Mouse (Mus musculus): ENCODE data around the gene Olfr299. TPM values are rescaled to one million over a fixed set of nuclear protein-coding genes. Genes with fewer than 3 reads are reported as not detected.

The Olfr299 gene
- not detected in 2 replicates for polyA plus RNA-seq (2015; fragmentation: Nextera tagmentation; extraction: Ambion mirVana)

- Histone ChIP-seq H3K9ac (no peak within 1 kb of the TSS), H3K4me2 (no peak within 1 kb of the TSS), H3K4me3 (no peak within 1 kb of the TSS), H3K4me1 (replicated peaks) (no peaks in the 10 kb centered on the region), H3K27ac (replicated peaks) (no peak within 1 kb of the TSS), H3K27me3 (no peaks in the 10 kb centered on the region), H3K36me3 (no peaks in the 10 kb centered on the region), H3K9me3 (no peaks in the 10 kb centered on the region)
- ATAC-seq (ENCODE audit: low read depth): no peak
- WGBS: 81% methylated on average over 1 of the region's 1 CpGs
Measured at GRCm38 (mm10) chr7:86459621-86460020, at the start of gene Olfr299. Gene Olfr299 (plus strand): TSS chr7:86459921.

DNA sequence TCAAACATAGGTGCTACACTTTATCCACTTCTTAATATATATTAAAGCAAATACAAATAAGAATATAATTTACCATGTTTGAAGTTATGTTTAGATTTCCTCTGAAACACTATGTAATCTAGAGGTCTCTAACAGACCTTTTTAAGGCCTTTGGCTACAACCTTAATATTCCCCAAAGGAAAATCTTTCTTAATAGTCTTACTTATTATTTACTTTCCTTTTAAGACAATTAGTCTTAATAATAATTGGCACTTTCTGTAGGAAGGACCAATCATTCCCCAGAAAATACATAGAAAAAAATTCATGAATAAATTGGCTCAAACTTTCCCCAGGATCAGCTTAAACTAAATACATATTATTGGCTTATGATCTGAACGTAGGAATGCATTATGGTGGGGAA, 32.7 kb downstream of the Olfr299 start, which contains the start of gene Olfr298:
Olfr298 (minus strand) TSS at position 101 of the 400 bp plus-strand sequence.
- Histone ChIP-seq H3K9me3 (no peaks in the 10 kb centered on the region), H3K4me3 (no peak within 1 kb of the TSS), H3K9ac (no peak within 1 kb of the TSS), H3K36me3 (no peaks in the 10 kb centered on the region), H3K27me3 (no peaks in the 10 kb centered on the region), H3K4me1 (replicated peaks) (no peaks in the 10 kb centered on the region), H3K27ac (replicated peaks) (no peak within 1 kb of the TSS), H3K4me2 (no peak within 1 kb of the TSS)
- no peak for ATAC-seq (ENCODE audit: low read depth)
- 88% methylated on average over 1 of the region's 1 CpGs for WGBS

Other genes starting within 250 kb of the Olfr299 start
- not detected in 2 replicates for gene Vmn2r76, start 213.6 kb upstream of the Olfr299 start, polyA plus RNA-seq (2015; fragmentation: Nextera tagmentation; extraction: Ambion mirVana)
- not detected in 2 replicates for gene Olfr310, start 182.7 kb upstream of the Olfr299 start, polyA plus RNA-seq (2015; fragmentation: Nextera tagmentation; extraction: Ambion mirVana)
- gene Olfr309, start 146.2 kb upstream of the Olfr299 start, polyA plus RNA-seq (2015; fragmentation: Nextera tagmentation; extraction: Ambion mirVana): not detected in 2 replicates
- not detected in 2 replicates for gene Olfr308, start 134.3 kb upstream of the Olfr299 start, polyA plus RNA-seq (2015; fragmentation: Nextera tagmentation; extraction: Ambion mirVana)
- not detected in 2 replicates for gene Olfr307, start 122.3 kb upstream of the Olfr299 start, polyA plus RNA-seq (2015; fragmentation: Nextera tagmentation; extraction: Ambion mirVana)
- gene Olfr305, start 93.0 kb upstream of the Olfr299 start, polyA plus RNA-seq (2015; fragmentation: Nextera tagmentation; extraction: Ambion mirVana): not detected in 2 replicates
- gene Olfr304, start 73.3 kb upstream of the Olfr299 start, polyA plus RNA-seq (2015; fragmentation: Nextera tagmentation; extraction: Ambion mirVana): not detected in 2 replicates
- not detected in 2 replicates for gene Olfr303, start 62.1 kb upstream of the Olfr299 start, polyA plus RNA-seq (2015; fragmentation: Nextera tagmentation; extraction: Ambion mirVana)
- not detected in 2 replicates for gene Olfr301, start 56.1 kb upstream of the Olfr299 start, polyA plus RNA-seq (2015; fragmentation: Nextera tagmentation; extraction: Ambion mirVana)
- gene Olfr298, start 32.6 kb downstream of the Olfr299 start, polyA plus RNA-seq (2015; fragmentation: Nextera tagmentation; extraction: Ambion mirVana): not detected in 2 replicates
- gene Olfr297, start 60.0 kb downstream of the Olfr299 start, polyA plus RNA-seq (2015; fragmentation: Nextera tagmentation; extraction: Ambion mirVana): not detected in 2 replicates
- gene Olfr295, start 123.9 kb downstream of the Olfr299 start, polyA plus RNA-seq (2015; fragmentation: Nextera tagmentation; extraction: Ambion mirVana): not detected in 2 replicates
- not detected in 2 replicates for gene Olfr294, start 156.7 kb downstream of the Olfr299 start, polyA plus RNA-seq (2015; fragmentation: Nextera tagmentation; extraction: Ambion mirVana)
- not detected in 2 replicates for gene Olfr293, start 189.1 kb downstream of the Olfr299 start, polyA plus RNA-seq (2015; fragmentation: Nextera tagmentation; extraction: Ambion mirVana)
- not detected in 2 replicates for gene Olfr292, start 228.4 kb downstream of the Olfr299 start, polyA plus RNA-seq (2015; fragmentation: Nextera tagmentation; extraction: Ambion mirVana)